Mouse (Mus musculus) retina, postnatal 1 day (tissue): ENCODE measurements around the gene Kif4.

Source experiments
- DNase-seq: peaks from one replicate; pipeline ENCODE4 v3.0.0-alpha.2; 2012

The Kif4 gene

GRCm38 (mm10) chrX:100625546-100625801 lies at the start of gene Kif4:
Gene Kif4 (plus strand): TSS chrX:100625737.
- no peak for DNase-seq

- no peak for DNase-seq
These were observed 30.7 kb upstream of the Kif4 start, which contains the start of gene P2ry4 for GRCm38 (mm10) chrX:100594791-100595190. Gene P2ry4 (minus strand): TSS chrX:100594869.

- peak; percentile 56 for DNase-seq
These were observed 28.1 kb upstream of the Kif4 start for GRCm38 (mm10) chrX:100597439-100597838.

- DNase-seq, result no peak
These were observed 25.8 kb upstream of the Kif4 start for GRCm38 (mm10) chrX:100599755-100600154.

- DNase-seq, result peak; percentile 57
These were observed 20.2 kb upstream of the Kif4 start, which contains the start of gene Arr3 for GRCm38 (mm10) chrX:100605314-100605713. Gene Arr3 (plus strand): TSS chrX:100605497.

GRCm38 (mm10) chrX:100618488-100618887 lies 7.0 kb upstream of the Kif4 start:
- DNase-seq, result no peak

GRCm38 (mm10) chrX:100621366-100621765 lies 4.2 kb upstream of the Kif4 start:
- DNase-seq, result no peak

- no peak for DNase-seq
These were observed 1.3 kb upstream of the Kif4 start for GRCm38 (mm10) chrX:100624242-100624641.

GRCm38 (mm10) chrX:100625146-100625545 lies 391 bp upstream of the Kif4 start:
- DNase-seq, result no peak

- DNase-seq, result peak; percentile 96
These were observed 561 bp downstream of the Kif4 start, which contains the start of gene Pdzd11 for GRCm38 (mm10) chrX:100625802-100626793. Gene Pdzd11 (minus strand): TSS chrX:100626568.

- DNase-seq, result no peak
These were observed 3.5 kb downstream of the Kif4 start for GRCm38 (mm10) chrX:100629076-100629475.

- no peak for DNase-seq
These were observed 12.9 kb downstream of the Kif4 start for GRCm38 (mm10) chrX:100638477-100638876.

GRCm38 (mm10) chrX:100652848-100653247 lies 27.3 kb downstream of the Kif4 start:
- no peak for DNase-seq

GRCm38 (mm10) chrX:100664825-100665224 lies 39.3 kb downstream of the Kif4 start:
- DNase-seq, result no peak

GRCm38 (mm10) chrX:100678204-100678603 lies 52.7 kb downstream of the Kif4 start:
- DNase-seq, result no peak

GRCm38 (mm10) chrX:100686527-100686926 lies 61.0 kb downstream of the Kif4 start:
- no peak for DNase-seq

GRCm38 (mm10) chrX:100687360-100688032 lies 62.0 kb downstream of the Kif4 start:
- no peak for DNase-seq

- DNase-seq, result peak; percentile 1
These were observed 62.5 kb downstream of the Kif4 start for GRCm38 (mm10) chrX:100688033-100688370.

GRCm38 (mm10) chrX:100696776-100697175 lies 71.2 kb downstream of the Kif4 start:
- no peak for DNase-seq

GRCm38 (mm10) chrX:100708032-100708431 lies 82.5 kb downstream of the Kif4 start:
- no peak for DNase-seq

- no peak for DNase-seq
These were observed 90.6 kb downstream of the Kif4 start for GRCm38 (mm10) chrX:100716173-100716572.

GRCm38 (mm10) chrX:100728947-100729346 lies 103.4 kb downstream of the Kif4 start:
- DNase-seq, result peak; percentile 45

GRCm38 (mm10) chrX:100729665-100730188 lies 104.2 kb downstream of the Kif4 start, which contains the start of gene Gdpd2:
Gene Gdpd2 (plus strand): TSS chrX:100729873.
- peak; percentile 77 for DNase-seq

GRCm38 (mm10) chrX:100730266-100730665 lies 104.7 kb downstream of the Kif4 start:
- DNase-seq, result no peak
